Mouse (Mus musculus): ENCODE data around the gene Dhx37. TPM values are rescaled to one million over a fixed set of nuclear protein-coding genes. Genes with fewer than 3 reads are reported as not detected.
A peak's percentile ranks its signal among the peaks of the same experiment; 100 is the strongest.
"Not testable (repeated sequence)": the region's sequence is repeated elsewhere in the genome, so short reads cannot be mapped to it uniquely, and the experiment has no call there.

Dhx37 gene
- total RNA-seq, 2 experiments from 2014 or later: 16.3 to 21.9 TPM

GRCm38 (mm10) chr5:125407910-125408575 lies 25.9 kb downstream of the Dhx37 start:
- DNase-seq: no peak

- no peak for DNase-seq
Measured at GRCm38 (mm10) chr5:125407020-125407830, 26.7 kb downstream of the Dhx37 start.

- DNase-seq: peak; percentile 55 to 65
Measured at GRCm38 (mm10) chr5:125406322-125407016, 27.5 kb downstream of the Dhx37 start.

DNA sequence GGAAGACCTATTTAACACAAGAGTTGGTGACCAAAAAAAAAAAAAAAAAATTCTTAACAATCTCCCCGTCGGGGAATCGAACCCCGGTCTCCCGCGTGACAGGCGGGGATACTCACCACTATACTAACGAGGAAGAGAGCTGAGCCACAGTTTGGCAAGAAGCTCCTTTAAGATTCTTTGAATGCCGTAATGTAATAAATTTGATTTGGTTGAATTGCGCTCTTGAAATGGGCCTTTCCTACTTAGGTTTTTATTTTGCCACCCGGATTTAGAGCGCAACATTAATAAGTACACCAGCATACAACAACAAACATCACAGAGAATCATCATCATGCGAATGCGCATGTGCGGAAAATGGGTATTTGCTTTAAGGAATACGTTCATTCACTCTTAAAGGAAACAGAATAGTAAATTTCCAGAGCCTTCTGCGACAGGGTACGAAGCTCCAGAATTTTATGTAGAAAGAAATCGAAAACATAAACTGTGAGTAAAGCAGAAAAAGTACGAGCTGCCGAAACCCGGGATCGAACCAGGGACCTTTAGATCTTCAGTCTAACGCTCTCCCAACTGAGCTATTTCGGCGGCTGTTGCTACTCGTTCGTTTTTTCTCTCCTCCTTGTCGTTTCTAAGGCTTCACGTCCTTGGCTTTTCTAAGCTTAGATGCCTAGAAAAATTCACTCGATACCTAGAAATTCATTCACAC lies 28.2 kb downstream of the Dhx37 start:
- peak; percentile 82 to 85 for DNase-seq

GRCm38 (mm10) chr5:125404903-125405545 lies 28.9 kb downstream of the Dhx37 start:
- peak; percentile 56 to 63 for DNase-seq

DNA sequence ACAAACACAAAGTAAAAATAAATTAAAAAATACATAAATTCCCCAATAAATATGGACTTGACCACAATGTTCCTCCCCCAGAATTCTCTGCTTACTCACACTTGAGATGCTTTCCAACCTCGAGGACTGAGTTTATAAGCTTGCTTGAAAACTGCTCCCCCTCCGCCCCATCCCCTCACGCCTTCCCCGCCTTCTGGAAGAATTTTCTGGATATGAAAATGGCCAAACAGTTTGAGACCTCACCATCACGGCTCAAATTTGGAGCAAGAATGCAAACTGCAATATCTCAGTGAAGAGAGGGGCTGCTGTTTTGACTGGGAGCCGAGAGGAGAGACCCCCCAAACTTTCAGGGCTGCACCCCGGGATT lies 29.4 kb downstream of the Dhx37 start:
- peak in 1 of 2 experiments; percentile 42 for DNase-seq

GRCm38 (mm10) chr5:125403481-125404465 lies 30.1 kb downstream of the Dhx37 start:
- DNase-seq: peak; percentile 73

GRCm38 (mm10) chr5:125402991-125403390 lies 30.9 kb downstream of the Dhx37 start:
- DNase-seq: no peak

DNA sequence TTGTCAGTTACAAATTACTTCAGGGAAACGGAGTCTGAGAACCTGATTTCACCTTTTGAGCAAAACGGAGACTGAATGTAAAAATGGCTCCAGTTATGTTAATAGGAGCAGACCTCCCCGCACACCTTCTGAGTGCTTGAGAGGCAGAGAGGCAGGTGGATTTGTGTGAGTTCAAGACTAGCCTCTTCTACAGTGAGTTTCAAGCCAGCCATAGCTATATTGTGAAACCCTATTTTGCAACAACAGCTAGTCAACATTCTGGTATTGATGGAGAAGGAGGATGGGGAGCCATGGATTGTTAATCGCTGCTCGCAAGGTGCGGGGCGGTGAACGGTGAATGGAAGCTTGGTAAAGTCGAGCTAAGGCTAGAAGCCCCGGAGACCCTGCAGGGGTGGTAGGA lies 31.4 kb downstream of the Dhx37 start:
- no peak for DNase-seq

- DNase-seq: peak in 1 of 2 experiments; percentile 25
Measured at GRCm38 (mm10) chr5:125400903-125401302, 33.0 kb downstream of the Dhx37 start.

DNA sequence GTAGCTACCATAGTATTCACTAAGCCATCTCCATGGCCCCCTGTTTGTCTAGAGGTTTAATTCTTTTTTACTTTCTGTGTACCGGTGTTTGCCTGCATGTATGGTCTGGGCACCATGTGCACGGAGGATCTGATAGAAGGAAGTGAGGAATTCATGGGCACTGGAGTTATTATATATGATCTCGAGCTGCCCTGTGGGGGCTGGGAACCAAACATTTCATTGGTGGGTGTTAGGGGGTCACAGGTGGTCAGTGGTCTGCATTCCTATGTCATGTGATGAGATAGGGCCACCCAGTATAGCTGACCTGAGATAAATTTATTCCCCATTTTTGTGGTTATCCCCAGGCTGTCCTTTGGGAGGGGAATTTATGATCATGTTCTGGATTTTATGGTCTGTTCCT lies 38.9 kb downstream of the Dhx37 start:
- no peak for DNase-seq

DNA sequence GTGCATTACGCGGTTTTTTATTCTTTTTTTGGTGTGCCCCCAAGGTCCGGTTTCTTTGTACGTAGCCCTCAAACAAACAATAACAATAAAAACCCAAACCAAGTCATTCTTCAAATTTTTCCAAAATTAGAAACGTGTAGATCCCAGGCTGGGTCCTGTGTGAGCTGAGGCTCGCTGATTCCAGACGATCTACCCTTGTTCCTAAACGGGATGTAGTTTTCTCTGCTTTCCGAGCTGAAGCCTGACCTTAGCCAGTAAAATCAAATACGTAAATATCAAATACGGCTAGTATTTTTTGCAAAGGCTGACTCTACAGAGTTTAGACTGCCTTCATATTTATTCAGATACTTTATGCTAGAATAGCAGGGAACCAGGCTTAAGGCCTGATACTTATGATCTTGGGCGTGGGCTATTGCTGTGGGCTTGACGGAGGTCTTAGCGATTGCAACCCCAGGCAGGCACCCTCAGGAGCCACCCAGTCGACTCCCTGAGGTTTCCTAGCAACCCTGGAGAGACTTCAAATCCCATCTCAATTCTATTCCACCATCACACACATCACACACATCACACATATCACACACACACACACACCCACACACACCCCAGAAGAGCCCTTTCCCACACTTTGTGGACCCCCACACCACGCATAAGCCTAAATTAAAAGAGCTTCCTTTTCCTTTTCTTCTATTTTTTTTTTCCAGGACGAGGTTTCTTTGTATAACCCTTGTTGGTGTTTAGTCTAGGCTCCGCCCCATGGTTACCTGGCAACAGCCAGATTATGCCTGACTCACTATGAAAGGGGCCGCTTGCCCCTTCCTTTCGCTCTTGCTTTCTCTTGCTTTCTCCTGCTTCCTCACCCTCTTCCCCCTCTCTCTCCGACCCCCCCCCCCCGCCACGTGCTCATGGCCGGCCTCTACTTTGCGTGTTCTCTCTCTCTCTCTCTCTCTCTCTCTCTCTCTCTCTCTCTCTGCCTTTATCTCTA lies 40.0 kb downstream of the Dhx37 start:
- peak; percentile 89 to 90 for DNase-seq

DNA sequence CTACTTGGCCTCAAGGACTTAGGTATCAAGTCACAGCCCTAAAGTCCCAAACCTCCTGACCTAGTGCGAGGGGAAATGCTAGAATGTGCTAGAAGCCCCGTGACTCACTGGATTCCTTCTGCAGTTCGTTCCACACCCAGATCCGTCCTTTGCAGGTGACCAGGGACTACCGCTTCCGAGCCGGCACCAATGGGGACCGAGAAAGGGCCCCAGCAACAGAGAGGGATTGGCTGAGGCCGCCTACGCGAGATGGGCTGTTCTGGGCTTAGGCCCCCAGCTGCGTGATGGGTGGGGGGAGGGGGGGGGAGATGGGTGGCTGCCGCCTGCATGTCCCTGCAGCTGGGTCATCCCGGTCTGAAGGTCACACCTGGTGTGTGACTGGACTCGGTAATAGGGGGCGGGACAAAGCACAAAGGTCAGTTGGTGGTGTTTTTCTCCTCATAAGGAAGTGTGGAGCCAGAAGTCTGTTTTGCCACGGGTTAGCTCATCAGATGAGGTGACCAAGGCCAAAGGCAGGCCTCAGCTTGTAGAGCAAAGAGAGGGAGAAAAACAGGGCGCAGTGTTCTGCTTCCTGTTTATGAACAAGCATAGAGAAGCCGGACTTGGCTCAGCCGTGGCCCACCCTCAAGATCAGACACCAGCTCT lies 40.8 kb downstream of the Dhx37 start:
- DNase-seq: peak; percentile 96 to 97

GRCm38 (mm10) chr5:125392618-125392976 lies 41.3 kb downstream of the Dhx37 start:
- peak in 1 of 2 experiments; percentile 60 for DNase-seq

GRCm38 (mm10) chr5:125392176-125392575 lies 41.7 kb downstream of the Dhx37 start:
- DNase-seq: not testable (repeated sequence)

GRCm38 (mm10) chr5:125391609-125392008 lies 42.3 kb downstream of the Dhx37 start:
- peak; percentile 84 to 85 for DNase-seq

DNA sequence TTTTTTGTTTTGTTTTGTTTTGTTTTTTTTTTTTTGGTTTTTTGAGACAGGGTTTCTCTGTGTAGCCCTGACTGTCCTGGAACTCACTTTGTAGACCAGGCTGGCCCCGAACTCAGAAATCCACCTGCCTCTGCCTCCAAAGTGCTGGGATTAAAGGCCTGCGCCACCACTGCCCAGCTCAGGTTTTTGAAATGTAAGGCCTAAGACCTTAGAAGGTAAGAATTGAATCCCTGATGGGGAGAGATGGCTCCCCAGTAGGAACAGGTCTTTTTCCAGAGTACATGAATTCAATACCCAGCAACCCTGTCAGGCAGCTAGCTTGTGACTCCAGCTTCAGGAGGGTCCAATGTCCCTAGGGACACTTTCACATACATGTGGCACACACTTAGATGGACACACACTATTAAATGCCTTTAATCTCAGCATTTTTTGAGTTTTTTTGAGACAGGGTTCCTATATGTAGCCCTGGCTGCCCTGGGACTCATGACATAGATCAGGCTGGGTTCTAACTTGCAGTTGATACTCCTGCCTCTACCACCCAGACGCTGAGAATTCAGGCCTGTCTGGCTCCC lies 42.9 kb downstream of the Dhx37 start:
- DNase-seq: no peak
